Mouse (Mus musculus) thymus, postnatal 25 days (tissue): ENCODE measurements around the gene Fbxl18.
A peak's percentile ranks its signal among the peaks of the same experiment; 100 is the strongest.
"Not testable (repeated sequence)": the region's sequence is repeated elsewhere in the genome, so short reads cannot be mapped to it uniquely, and the experiment has no call there.

Experiments used
- DNase-seq: peaks from one replicate; pipeline ENCODE4 v3.0.0; 2022

Gene Fbxl18

DNA sequence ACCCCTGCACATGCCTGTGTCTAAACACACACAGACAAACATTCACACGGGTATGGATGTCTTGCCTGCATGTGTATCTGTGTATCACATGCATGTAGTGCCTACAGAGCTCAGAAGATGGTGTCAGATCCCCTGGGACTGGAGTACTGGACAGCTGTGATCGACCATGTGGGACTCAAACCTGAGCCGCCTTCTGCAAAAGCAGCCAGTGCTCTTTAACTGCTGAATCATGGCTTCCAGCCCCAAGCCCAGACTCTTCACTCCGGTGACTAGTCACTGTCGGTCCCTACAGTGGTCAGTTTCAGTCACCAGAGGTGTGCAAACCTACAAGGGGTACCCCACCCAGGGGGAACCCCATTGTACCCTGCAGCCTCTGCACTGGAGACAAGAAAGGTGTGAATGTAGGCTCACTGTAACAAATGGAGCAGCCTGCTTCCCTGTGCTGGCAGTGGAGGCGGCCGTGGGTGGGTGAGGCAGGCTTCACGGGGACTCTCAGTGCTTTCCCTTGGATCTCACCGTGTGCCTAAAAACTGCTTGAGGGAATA is 3.9 kb upstream of the Fbxl18 start:
- DNase-seq: no peak

DNA sequence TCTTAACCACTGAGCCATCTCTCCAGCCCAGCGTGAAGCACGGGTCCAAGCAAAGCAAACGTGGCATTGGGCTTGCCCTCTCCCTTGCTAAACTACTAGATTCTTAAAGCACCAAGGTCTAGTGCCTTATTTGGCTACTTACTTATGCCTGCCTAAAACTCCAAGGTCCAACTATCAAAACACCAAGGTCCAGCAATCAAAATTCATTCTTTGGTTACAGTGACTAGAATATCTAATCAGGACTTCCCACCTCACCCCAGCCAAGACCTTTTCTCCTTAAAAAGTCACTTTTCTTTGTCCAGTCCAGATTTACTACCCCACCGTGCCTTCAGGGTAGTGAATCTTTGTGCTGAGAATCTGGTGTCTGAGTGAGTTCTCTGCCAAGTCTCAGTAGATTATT is 3.1 kb upstream of the Fbxl18 start:
- no peak for DNase-seq

DNA sequence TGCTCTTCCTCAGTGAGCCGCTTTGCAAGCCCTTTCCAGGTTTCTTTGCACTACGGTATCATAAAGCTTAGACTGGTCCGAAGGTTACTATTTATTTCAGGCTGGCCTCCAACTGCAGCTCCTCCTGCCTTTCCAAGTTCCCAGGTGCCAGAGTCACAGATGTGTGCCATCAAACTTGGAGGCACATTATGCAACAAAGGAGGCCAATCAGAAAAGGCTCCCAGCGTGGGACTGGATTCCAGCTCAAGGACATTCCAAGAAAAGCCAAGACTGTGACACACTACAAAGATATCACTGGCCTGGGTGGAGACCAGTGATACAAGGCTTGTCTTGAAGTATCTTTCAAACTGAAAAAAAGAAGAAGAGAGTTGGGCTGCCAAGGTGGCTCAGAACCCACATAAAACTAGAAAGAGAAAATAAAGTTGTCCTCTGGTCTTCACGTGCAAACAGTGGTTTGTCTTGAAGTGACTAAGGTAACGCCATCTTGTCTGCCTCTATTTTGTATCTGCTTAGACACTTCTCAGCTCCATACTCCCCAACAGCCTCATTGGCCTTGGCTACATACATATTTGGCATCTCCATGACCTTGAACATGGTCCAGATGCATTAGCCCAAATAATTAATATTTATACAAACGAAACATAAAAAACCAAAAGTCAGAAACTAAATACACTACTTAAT is 2.5 kb upstream of the Fbxl18 start:
- DNase-seq: no peak

DNA sequence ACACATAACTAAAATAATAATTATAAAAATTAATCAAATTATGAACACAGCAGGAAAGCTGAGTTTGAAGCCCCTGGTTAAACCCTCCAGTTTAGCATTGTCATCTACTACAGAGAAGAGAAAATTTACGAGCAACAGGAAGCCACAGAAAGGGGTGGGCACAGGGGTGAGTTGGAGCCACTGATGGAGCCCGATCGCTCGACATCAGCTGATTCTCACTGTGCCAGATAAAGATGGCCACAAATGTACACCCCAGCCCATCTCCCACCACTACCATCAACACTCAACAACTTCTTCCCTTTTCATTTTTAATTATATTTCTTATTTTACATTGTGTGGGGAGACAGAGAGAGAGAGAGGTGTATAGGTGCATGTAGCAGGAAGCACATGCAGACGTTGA is 1.5 kb upstream of the Fbxl18 start:
- DNase-seq: no peak

DNA sequence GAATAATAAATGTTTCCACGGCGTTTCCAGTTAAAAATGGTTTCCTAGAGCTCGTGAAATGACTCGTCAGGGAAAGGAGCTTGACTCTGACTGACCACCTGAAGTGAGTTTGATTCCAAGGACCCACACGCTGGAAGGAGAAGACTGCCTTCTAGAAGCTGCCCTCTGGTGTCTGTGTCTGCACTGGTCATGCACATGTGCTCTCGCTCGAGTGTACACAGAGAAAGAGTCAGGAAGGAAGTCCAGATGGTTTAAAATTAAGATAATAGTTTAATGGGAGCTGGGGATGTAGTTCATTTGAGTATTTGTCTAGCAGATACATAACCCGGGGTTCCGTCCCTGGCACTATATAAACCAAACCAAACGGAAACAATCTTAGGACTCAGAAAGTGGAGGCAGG is 971 bp upstream of the Fbxl18 start:
- DNase-seq: no peak

DNA sequence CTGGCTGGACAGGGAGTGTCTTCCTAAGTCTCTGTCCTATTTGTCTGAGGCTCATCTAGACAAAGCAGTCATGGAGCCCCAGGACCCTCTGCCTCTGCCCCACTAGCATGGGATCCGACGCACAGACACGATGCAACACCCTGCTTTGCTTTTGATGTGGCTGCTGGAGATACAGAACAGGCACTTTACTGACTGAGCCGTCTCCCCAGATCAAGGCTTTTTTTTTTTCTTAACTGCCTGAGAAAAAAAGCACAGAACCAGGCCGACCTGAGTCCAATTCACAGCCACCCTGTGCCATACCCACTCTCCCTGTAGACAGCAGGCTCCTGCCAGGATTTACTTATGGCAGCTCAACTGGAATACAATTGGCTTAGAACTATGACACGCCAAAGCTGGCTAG is 3.8 kb downstream of the Fbxl18 start:
- DNase-seq: peak; percentile 63

DNA sequence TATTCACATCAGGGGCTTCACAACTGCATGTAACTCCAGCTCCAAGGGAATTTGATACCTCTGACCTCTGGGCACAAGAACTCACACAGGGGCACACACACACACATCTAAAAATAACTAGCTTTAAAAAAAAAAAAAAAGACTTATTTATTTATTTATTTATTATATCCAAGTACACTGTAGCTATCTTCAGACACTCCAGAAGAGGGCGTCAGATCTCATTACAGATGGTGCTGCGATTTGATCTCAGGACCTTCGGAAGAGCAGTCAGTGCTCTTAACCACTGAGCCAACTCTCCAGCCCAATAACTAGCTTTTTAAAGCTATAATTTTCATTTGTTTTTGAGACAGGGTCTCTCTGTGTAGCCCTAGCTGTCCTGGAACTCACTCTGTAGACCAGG is 7.7 kb downstream of the Fbxl18 start:
- DNase-seq: not testable (repeated sequence)

DNA sequence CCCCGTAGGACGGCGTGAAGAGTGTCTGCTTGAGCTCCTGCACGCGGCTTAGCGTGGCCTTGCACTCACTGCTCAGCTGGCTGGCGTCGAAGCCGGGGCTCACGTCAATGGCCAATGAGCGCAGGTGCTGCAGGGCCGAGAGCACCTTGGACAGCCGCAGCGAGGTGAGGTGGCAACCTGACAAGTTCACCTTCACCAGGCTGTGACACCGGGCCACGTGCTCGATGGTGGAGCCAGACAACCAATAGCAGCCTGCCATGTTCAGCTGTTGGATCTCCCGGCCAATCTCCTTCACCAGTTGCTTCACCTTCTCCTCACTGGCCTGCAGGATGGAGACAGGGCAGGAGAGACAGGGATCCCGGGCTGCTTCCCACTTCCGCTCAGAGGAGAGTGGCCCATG is 8.5 kb downstream of the Fbxl18 start:
- DNase-seq: no peak

DNA sequence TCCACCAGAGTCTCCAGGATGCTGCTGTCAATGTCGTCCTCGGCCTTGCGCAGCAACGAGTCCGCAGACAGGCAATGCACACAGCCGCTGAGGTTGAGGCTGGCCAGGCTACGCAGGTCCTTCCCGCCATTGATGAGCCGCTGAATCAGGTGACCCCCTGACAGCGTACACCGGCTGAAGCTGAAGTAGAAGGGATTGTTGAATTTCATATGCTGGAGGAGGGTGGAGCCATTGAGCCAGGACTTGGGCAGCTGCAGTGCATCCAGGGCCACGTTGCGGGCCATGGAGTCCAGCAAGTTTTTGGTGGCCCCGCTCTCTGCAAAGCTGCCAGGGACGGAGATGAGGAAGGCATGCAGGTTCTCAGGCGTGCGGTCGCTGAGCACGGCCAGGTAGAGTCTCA is 9.0 kb downstream of the Fbxl18 start:
- DNase-seq: no peak

DNA sequence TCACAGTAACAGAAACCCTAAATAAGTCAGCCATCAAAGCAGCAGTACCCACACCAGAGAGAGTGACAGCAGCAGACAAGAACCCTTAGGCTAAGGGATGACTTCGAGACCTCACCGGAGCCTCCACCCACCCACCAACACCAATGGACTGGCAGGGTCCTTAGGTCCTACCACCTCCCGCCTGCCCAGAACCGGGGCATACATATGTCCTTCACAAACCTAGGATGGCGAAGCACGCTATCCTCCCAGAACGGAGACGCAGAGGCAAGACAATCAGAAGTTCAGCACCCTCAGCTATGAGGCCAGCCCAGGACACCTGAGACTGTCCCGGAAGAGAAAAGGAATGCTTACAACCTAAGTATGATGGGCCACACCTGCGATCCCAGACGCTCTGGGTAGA is 12.8 kb downstream of the Fbxl18 start:
- DNase-seq: no peak

DNA sequence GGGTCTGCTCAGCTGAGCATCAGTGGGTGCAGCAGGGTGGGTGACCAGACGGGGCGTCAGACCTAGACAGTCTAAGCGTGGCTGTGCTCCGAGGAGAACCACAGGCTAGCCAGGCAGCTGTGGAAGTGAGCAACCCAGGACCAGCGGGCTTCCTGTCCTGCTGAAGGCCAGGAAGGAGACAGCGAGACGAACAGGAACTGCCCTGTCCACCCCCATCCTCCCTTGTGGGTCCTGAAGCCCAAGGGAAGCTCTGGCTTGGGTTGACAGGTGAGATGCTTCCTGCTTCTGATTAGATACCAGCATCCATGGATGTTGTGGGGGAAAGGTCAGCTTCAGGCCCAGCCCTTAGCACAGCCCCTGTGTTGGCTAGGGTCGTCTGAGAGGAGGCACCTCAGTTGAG is 13.3 kb downstream of the Fbxl18 start:
- DNase-seq: no peak

DNA sequence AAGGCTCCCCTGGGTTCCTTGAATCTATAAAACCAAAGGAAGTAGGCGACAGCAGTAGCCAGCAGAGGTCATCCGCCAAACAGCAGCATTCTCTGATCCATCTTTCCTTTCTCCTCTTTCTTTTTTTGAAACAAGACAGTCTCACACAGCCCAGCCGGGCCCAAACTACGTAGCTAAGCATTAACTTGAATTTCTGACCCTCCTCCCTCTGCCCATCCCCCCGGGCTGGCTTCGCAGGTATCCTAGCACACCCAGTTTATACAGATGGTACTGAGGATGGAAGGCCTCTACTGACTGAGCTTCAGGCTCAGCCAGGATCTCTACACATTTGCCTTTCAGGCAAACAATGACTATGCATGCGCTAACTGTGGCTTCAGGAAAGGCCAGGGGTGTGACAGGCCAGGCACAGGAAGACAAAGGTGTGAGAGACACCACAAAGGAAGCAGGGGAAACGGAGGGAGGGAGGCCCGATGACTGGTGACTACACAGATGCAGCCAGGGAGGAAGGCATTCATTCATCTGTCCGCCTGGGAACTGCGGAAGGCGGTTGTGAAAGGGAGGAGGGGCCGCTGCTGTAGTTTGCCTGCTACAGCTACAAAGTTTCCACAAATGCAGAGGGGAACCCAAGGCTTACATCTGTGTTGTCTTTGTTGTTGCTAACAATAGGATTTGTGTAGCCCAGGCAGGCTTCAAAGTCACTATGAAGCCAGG is 14.3 kb downstream of the Fbxl18 start:
- DNase-seq: peak; percentile 49

DNA sequence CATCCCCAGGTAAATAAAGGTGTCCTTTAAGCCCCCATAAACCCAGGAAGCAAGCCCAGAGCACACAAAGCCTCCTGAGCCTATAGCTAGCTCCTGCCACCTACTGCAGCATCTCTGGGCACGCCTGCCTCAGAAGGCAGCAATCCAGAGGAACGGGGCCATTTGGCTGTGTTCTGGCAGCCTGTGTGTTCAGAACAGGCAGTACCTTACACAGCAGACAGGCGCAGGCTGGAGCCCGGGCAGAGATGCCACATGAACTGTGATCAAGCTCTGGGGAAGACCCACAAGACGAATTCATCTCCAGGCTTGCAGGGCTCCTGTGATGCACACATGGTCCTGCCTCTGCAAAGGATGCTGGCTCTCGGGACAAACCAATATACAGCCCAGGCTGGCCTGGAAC is 15.0 kb downstream of the Fbxl18 start:
- no peak for DNase-seq

DNA sequence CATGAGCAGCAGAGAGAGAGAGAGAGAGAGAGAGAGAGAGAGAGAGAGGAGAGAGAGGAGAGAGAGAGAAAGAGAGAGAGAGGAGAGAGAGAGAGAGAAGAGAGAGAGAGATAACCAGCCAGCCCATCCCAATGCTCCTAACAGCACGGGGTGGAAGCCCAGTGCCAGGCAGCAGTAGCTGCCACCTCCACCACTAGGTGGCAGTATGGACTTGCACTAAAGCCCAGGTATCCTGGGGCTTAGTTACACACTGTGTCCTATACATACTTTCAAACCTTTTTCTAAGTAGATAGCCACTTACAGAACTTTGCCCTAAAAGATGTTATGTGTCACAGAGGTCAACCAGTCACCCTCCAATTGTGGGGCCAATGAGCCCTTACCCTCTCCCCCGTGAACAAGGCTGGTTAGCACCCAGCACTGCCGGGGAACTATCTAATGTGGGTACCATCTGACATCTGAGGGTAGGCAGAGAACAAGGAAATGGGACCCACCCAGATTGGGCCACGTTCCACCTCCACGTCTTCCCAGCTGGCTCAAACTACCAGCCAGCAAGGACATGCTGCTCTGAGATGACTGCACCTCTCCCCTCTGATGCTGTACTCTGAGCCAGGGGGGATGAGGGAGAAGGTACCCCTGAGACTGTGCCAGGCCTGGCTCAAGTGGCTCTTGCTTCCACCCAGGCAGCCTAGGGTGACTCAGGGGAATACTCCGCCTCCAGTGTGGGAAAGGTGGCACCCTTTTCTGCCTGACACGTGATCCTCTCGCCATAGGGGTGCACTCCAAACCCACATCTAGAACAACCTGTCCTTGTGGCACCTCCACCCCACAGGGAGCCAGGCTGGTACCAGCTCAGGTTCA is 15.7 kb downstream of the Fbxl18 start:
- peak; percentile 84 for DNase-seq

DNA sequence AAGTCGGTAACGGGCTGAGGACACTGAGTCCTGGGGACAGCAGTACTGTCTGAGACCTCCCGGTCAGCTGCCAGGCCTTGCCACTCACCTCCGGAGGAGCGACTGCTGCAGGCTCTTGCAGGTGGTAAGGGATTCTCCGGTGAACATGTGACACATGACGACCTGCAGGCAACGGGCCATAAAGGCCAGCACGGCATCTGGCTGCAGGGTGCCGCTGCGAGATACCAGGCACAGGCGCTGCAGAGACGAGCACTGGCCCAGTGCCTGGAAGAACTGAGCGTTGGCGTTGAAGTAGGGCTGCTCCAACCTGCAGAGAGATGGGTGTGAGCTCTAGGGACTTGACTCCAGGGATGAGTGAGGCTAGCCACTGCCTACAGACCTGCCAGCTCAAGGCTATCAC is 16.7 kb downstream of the Fbxl18 start:
- no peak for DNase-seq

DNA sequence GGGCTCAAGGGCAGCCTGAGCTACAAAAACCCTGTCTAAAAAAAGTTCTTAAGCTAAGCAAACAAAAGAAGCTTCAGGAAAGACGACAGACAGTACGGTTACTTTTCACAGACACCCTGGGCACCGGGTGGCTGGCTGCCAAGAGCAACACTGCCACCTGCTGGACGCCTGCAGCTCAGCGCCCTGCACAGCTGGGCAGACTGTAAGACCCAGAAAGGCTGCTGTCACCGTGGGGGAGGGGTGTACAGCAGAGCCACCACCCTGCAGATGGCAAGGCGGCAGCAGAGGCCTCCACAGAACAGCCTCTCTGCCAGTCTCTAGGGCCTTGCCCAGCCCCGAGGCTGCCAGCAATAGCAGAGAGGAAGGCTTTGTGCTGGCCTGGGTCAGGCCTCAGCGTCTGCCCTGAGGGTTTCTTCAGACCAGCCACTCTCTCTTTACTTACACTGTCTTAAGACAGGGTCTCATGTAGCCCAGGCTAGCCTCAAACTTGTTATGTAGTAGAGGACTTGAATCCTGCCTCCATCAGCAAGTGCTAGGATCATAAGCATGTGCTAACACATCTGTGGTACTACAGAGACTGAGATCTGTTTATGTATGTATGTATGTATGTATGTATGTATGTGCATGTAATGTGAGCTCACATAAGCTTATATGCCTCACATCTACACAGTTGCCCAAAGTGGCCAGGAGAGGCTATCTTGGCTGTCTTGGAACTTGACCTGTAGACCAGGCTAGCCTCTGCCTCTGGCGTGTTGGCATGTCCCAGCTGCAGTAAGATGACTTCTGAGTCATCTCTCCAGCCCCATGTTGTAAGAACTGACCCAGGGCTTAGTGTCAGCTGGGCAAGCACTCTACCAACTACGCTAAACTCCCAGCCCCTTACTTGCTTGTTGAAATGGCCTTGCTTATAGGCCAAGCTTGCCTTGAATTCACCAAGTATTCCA is 17.6 kb downstream of the Fbxl18 start:
- DNase-seq: peak; percentile 95

DNA sequence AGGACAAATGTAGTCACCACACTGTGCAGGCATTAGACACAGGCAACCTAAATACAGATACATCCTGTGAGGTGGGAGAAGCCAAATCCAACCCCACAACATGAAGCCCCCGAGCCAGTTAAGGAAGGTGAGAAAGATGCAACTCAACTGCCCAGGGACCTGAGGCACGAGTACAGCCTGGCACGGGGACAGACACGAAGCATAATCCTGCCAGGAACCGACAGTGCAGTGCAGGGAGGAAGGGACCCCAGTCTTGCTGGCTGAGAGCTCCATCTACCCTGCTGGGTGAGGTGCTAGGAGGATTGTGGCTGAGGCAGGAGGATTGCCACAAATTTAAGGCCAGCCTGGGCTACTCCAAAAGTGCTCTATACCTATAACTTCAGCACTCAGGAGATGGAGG is 18.3 kb downstream of the Fbxl18 start:
- no peak for DNase-seq

DNA sequence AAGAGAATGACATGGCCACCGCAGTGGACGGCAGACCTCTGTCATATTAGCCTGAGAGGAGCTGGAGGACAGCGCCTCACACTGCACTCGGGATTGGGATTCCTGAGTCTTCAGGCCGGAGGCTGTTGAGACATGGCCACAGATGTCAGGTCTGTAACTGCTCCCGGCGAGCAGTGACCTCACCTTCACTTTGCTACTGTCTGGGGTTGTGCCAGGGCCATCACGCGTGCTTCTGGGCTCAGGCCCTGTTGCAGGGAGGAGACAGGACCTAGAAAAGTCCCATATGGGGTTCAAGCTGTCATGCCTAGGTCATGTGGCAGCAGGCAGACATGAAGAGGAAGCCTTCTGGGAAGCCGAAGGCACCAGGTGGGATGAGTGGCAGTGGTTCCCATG is 19.7 kb downstream of the Fbxl18 start:
- DNase-seq: no peak

DNA sequence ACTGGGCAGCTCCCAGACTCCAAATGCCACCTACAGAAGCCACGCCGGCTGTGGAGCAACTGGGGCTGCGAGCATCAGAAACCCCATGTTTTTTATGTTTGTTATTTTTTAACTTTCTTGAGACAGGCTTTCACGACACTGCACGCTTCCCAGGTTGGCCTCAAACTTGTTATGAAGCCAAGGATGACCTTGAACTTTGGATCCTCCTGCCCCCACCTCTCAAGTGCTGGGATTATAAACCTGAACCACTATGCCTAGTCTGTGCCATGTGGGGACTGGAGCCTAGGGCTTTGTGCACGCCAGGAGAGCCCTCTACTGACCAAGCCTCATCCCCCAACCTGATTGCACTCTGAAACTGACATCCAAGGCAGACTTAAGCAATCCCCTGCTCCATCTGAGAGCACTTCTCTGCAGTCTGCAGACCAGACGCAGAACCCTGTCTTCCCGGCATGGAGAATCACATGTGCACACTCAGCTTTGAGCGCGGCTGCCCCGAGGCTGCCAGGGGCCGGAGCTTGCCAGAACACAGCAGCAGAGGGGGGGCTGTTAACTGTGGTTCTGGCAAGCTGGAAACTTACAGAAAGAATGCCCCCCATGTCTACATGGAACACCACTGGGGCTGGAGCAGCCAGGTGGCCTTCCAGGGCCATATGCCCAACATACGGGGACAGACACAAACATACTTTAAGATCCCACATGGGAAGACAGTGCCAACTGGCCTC is 20.3 kb downstream of the Fbxl18 start:
- DNase-seq: no peak

DNA sequence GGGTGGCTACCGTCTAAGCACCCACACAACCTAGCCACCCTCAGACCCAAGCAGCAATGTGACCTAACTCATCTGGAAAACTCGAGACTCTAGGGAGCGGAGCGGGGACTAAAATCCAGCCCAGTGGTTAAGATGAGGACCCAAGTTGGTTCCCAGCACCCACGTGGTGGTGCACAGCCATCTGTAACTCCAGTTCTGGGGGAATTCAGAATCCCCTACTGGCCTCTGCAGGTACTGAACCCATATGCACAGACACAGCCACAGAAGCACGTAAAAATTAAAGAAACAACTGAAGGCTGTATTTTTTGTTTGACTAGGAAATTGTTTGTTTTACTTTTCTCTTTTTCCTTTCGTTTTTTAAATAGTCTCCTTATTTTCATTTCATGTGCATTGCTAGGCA is 21.5 kb downstream of the Fbxl18 start:
- no peak for DNase-seq

DNA sequence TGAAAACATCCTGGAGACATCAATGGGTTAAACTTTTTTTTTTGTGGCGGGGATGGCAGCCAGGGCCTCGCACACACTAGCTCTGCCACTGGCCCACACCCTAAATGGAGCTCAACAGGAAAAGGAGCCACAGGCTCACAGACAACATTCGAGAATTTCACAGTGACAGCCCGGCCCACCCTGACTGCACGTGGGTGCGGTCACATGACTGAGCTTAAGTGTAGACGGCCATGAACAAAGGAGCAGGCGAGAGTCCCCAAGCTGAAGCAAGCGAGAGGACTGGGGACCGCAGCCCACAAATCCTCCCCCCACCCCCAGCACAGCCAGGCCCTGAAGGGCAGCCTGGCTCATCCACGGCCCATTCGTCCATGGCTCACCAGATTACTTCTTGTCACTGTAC is 23.5 kb downstream of the Fbxl18 start:
- no peak for DNase-seq

DNA sequence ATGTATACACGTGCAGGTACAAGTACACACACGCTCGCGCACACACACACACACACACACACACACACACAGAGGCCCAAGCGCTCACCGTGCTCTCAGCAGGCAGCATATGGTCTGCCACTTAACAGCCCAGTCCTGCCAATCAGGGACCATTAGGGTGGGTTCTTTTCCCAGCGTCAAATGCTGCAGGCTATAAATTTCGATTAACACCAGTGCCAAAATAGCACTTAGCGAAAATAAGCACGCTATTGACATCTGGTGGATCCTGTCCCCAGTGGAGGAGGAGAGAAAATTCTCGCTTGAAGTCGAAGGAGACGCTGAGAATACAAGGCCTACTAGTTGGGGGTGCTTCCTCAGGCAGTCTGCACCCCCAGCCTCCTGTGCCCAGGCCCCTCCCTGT is 25.8 kb downstream of the Fbxl18 start:
- no peak for DNase-seq
